Mouse (Mus musculus): ENCODE measurements around the gene Cldn10.

DNA sequence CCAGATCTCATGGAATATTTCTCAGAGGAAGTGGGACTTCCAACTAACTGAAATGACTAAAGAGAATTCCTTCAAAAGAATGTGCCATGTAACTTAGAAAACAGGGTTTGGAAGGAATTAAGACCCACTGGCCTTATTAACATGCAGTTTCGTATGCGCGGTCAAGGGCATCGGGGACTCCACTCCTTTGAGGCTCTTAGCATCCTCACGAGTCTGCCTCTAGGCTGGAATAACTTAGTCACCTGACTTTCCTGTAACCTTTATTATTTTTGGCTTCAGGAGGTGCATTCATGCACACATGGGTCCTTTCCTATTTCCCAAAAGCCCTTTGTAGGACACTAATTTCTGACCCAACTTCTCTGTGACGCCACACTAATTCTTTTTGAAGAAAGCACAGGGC is 45.5 kb downstream of the Cldn10 start:
- no peak for TF ChIP-seq POLR2A (IDR thresholded peaks at IDR 0.05; ENCODE audit: control insufficient read depth, low read depth, low read length)
- no peak for TF ChIP-seq CTCF (IDR thresholded peaks at IDR 0.05; ENCODE audit: control insufficient read depth, insufficient read depth, insufficient replicate concordance, low read depth, low read length)
